Mouse (Mus musculus) left cerebral cortex, postnatal 36 days (tissue): Measurements from ENCODE around the gene Kcnj9. TPM values are rescaled to one million over a fixed set of nuclear protein-coding genes. Genes with fewer than 3 reads are reported as not detected.

Source experiments
- DNase-seq, 2 experiments: peaks; one replicate each; pipeline ENCODE4 v3.0.0; 2021 to 2022; ENCODE audit warnings: low spot score in 2 of 2, mixed read lengths in 1 of 2
- intact Hi-C: fragments of 180-260 bp; cut with DNase I; formaldehyde crosslinking; loops from one replicate; pipeline ENCODE4 v1.15.1; 2025
- total RNA-seq, 2 experiments: library from RNA; stranded (reverse); gene quantifications; 2 replicates each; pipeline ENCODE4 v1.2.3; 2021

Gene Kcnj9
- 100 to 1,000 TPM; 134 to 136 TPM for total RNA-seq

- peak; percentile 83 to 84 for DNase-seq
- intact Hi-C loops, result loop anchor here (5.0 kb wide), 1 partner anchor 33 kb away; no protein-coding TSS in a partner anchor
Measured at GRCm38 (mm10) chr1:172329131-172329530, at the start of gene Kcnj9. TSS of gene Kcnj9 (minus strand) at chr1:172329318.

- intact Hi-C loops, result no loop called here
- no peak for DNase-seq
Measured at GRCm38 (mm10) chr1:172376758-172377458, 47.8 kb upstream of the Kcnj9 start.

- intact Hi-C loops, result no loop called here
- peak; percentile 97 to 98 for DNase-seq
Measured at GRCm38 (mm10) chr1:172376198-172376667, 47.1 kb upstream of the Kcnj9 start, which contains the start of gene Pigm. TSS of gene Pigm (plus strand) at chr1:172376546.

- intact Hi-C loops, result loop anchor here (5.0 kb wide), 1 partner anchor 222 kb away; the partner anchor contains the start of gene Dcaf8
- no peak for DNase-seq
Measured at GRCm38 (mm10) chr1:172368768-172369418, 39.8 kb upstream of the Kcnj9 start.

GRCm38 (mm10) chr1:172364684-172365083 is 35.6 kb upstream of the Kcnj9 start:
- intact Hi-C loops, result loop anchor here (5.0 kb wide), 2 partner anchors 37 to 217 kb away; partner anchors contain the start of genes Dcaf8 and Kcnj9
- DNase-seq, result peak; percentile 46 to 64

GRCm38 (mm10) chr1:172358341-172358740 is 29.2 kb upstream of the Kcnj9 start:
- no peak for DNase-seq
- intact Hi-C loops, result loop anchor here (2.0 kb wide), 1 partner anchor 18 kb away; the partner anchor contains the start of gene Kcnj10

- DNase-seq, result peak; percentile 44 to 49
- intact Hi-C loops, result no loop called here
Measured at GRCm38 (mm10) chr1:172357550-172357949, 28.4 kb upstream of the Kcnj9 start.

GRCm38 (mm10) chr1:172355336-172355735 is 26.2 kb upstream of the Kcnj9 start:
- no peak for DNase-seq
- intact Hi-C loops, result no loop called here

GRCm38 (mm10) chr1:172352453-172352852 is 23.3 kb upstream of the Kcnj9 start:
- intact Hi-C loops, result no loop called here

GRCm38 (mm10) chr1:172352001-172352400 is 22.9 kb upstream of the Kcnj9 start:
- intact Hi-C loops, result no loop called here
- DNase-seq, result no peak

More at GRCm38 (mm10) chr1:172352453-172352852, 23.3 kb upstream of the Kcnj9 start:
- DNase-seq, result no peak

GRCm38 (mm10) chr1:172349916-172350812 is 21.0 kb upstream of the Kcnj9 start:
- intact Hi-C loops, result no loop called here
- DNase-seq, result peak in 1 of 2 experiments; percentile 48

- intact Hi-C loops, result no loop called here
- no peak for DNase-seq
Measured at GRCm38 (mm10) chr1:172349504-172349903, 20.4 kb upstream of the Kcnj9 start.

GRCm38 (mm10) chr1:172347382-172347781 is 18.3 kb upstream of the Kcnj9 start:
- DNase-seq, result no peak
- intact Hi-C loops, result no loop called here

- DNase-seq, result no peak
- intact Hi-C loops, result no loop called here
Measured at GRCm38 (mm10) chr1:172346707-172347106, 17.6 kb upstream of the Kcnj9 start.

- no peak for DNase-seq
- intact Hi-C loops, result no loop called here
Measured at GRCm38 (mm10) chr1:172344820-172345219, 15.7 kb upstream of the Kcnj9 start.

- DNase-seq, result no peak
- intact Hi-C loops, result no loop called here
Measured at GRCm38 (mm10) chr1:172343914-172344313, 14.8 kb upstream of the Kcnj9 start.

- intact Hi-C loops, result no loop called here
- peak in 1 of 2 experiments; percentile 49 for DNase-seq
Measured at GRCm38 (mm10) chr1:172342729-172343128, 13.6 kb upstream of the Kcnj9 start.

GRCm38 (mm10) chr1:172341386-172341785 is 12.3 kb upstream of the Kcnj9 start:
- intact Hi-C loops, result loop anchor here (2.0 kb wide), 1 partner anchor 17 kb away; no protein-coding TSS in a partner anchor
- DNase-seq, result no peak

GRCm38 (mm10) chr1:172340729-172341321 is 11.7 kb upstream of the Kcnj9 start, which contains the start of gene Kcnj10:
TSS of gene Kcnj10 (plus strand) at chr1:172341210.
- intact Hi-C loops, result loop anchor here (2.0 kb wide), 1 partner anchor 18 kb away; no protein-coding TSS in a partner anchor
- DNase-seq, result peak; percentile 61 to 72
